7 mouse cellular contexts compared by ENCODE assay signal in the genomic region with DNA sequence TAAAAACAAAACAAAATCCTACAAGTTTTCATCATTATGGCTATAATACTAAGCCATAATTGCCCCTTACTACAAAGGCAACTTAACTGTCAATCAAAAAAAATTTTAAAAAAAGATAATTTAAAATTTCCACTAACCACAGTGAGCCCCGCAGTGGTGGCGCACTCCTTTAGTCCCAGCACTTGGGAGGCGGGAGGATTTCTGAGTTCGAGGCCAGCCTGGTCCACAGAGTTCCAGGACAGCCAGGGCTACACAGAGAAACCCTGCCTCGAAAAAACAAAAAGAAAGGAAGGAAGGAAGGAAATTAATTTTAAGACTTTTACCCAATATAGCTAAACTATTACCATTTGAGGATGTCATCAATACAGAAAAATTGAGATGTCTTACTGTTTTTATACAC. TPM values are rescaled to one million over a fixed set of nuclear protein-coding genes. Genes with fewer than 3 reads are reported as not detected.
A peak's percentile ranks its signal among the peaks of the same experiment; 100 is the strongest.
DNase-seq lines count a peak whose midpoint lies in the region; ATAC-seq lines count a peak whose summit lies in the region.

No protein-coding gene starts in this region.

- DNase-seq in forebrain, embryonic 10.5 days (ENCODE audit: extremely low spot score, low spot score), result no peak
- no peak for DNase-seq in gastrocnemius, postnatal 36 days
- DNase-seq in adrenal gland, postnatal 36 days, result no peak

- H3K36me3 ChIP-seq in megakaryocyte, embryonic 14.5 days (replicated peaks; ENCODE audit: low read length), result peaks cover 36% of the 10 kb centered on the region
- H3K36me3 ChIP-seq in forebrain, embryonic 10.5 days (replicated peaks), result peaks cover 53% of the 10 kb centered on the region
- peaks cover 31% of the 10 kb centered on the region for H3K36me3 ChIP-seq in limb, embryonic 13.5 days
- H3K36me3 ChIP-seq in stomach, embryonic 14.5 days (ENCODE audit: control insufficient read depth, insufficient read depth, low read length), result peaks cover 29% of the 10 kb centered on the region

- intact Hi-C loops in gastrocnemius, postnatal 36 days (cut with DNase I), result no loop called here

- H3K4me1 ChIP-seq in megakaryocyte, embryonic 14.5 days, result peaks cover 53% of the 10 kb centered on the region
- peaks cover 58% of the 10 kb centered on the region for H3K4me1 ChIP-seq in forebrain, embryonic 10.5 days
- H3K4me1 ChIP-seq in limb, embryonic 13.5 days, result peaks cover 28% of the 10 kb centered on the region
- H3K4me1 ChIP-seq in stomach, embryonic 14.5 days (ENCODE audit: control insufficient read depth, insufficient read depth, low read length), result 0 out of 2 replicates have a peak, but pooled peaks cover 3% of the 10 kb centered on the region

- ATAC-seq in megakaryocyte, adult 5-6 weeks (ENCODE audit: poor library complexity, severe bottlenecking), result no peak
- no peak for ATAC-seq in limb, embryonic 13.5 days (ENCODE audit: low FRiP score, low read depth)
- no peak for ATAC-seq in stomach, embryonic 14.5 days (ENCODE audit: insufficient number of reproducible peaks, insufficient read depth, low FRiP score, low read depth)

- H3K27me3 ChIP-seq in megakaryocyte, embryonic 14.5 days (replicated peaks), result no peaks in the 10 kb centered on the region
- H3K27me3 ChIP-seq in forebrain, embryonic 10.5 days (ENCODE audit: poor library complexity, severe bottlenecking), result no peaks in the 10 kb centered on the region
- no peaks in the 10 kb centered on the region for H3K27me3 ChIP-seq in limb, embryonic 13.5 days
- no peaks in the 10 kb centered on the region for H3K27me3 ChIP-seq in stomach, embryonic 14.5 days (ENCODE audit: control insufficient read depth, insufficient read depth, low read length)

- whole genome bisulfite sequencing in forebrain, embryonic 10.5 days, result 20% methylated on average over 5 of the region's 5 CpGs
- 16% methylated on average over 5 of the region's 5 CpGs for WGBS in limb, embryonic 13.5 days
- WGBS in stomach, embryonic 14.5 days, result 15% methylated on average over 5 of the region's 5 CpGs

- peak overlapping the region; percentile 70 for H3K4me2 ChIP-seq in limb, embryonic 13.5 days (replicated peaks)
- H3K4me2 ChIP-seq in stomach, embryonic 14.5 days (replicated peaks; ENCODE audit: low read depth, low read length), result peak overlapping the region; percentile 62

- H3K27ac ChIP-seq in forebrain, embryonic 10.5 days, result peak overlapping the region; percentile 100
- H3K27ac ChIP-seq in limb, embryonic 13.5 days, result no peak overlapping the region
- H3K27ac ChIP-seq in stomach, embryonic 14.5 days (ENCODE audit: low read length), result peak overlapping the region; percentile 93; the same call in 1 of the 2 replicates

- peak overlapping the region; percentile 92 for H3K4me3 ChIP-seq in megakaryocyte, embryonic 14.5 days (replicated peaks)
- H3K4me3 ChIP-seq in forebrain, embryonic 10.5 days, result peak overlapping the region; percentile 99
- H3K4me3 ChIP-seq in limb, embryonic 13.5 days, result peak overlapping the region; percentile 100
- peak overlapping the region; percentile 96 for H3K4me3 ChIP-seq in stomach, embryonic 14.5 days (ENCODE audit: low read depth, low read length)

- peak overlapping the region; percentile 92 for H3K9ac ChIP-seq in limb, embryonic 13.5 days
- peak overlapping the region; percentile 84 for H3K9ac ChIP-seq in stomach, embryonic 14.5 days (replicated peaks; ENCODE audit: low read depth, low read length)

- H3K9me3 ChIP-seq in megakaryocyte, embryonic 14.5 days, result no peaks in the 10 kb centered on the region
- no peaks in the 10 kb centered on the region for H3K9me3 ChIP-seq in forebrain, embryonic 10.5 days
- no peaks in the 10 kb centered on the region for H3K9me3 ChIP-seq in limb, embryonic 13.5 days
- no peaks in the 10 kb centered on the region for H3K9me3 ChIP-seq in stomach, embryonic 14.5 days (ENCODE audit: control insufficient read depth, low read depth, low read length)

RNA-seq across cellular contexts. Expression of a gene that starts 1.4 kb away (rescaled TPM):
- polyA plus RNA-seq in megakaryocyte, embryonic 14.5 days (2012; ENCODE audit: insufficient read depth, low replicate concordance), result 20.9 TPM in 1 of 2 replicates, not detected in the other
- 355 and 377 TPM in 2 replicates for total RNA-seq in megakaryocyte, adult 5-6 weeks (2015)
- total RNA-seq in megakaryocyte, adult 5-6 weeks (2017), result 262 and 286 TPM in 2 replicates
- 799 and 813 TPM in 2 replicates for polyA plus RNA-seq in forebrain, embryonic 10.5 days (2016; fragmentation: Nextera tagmentation; extraction: Ambion mirVana)
- 376 and 389 TPM in 2 replicates for polyA plus RNA-seq in limb, embryonic 13.5 days (2015; fragmentation: Nextera tagmentation; extraction: Ambion mirVana)
- polyA plus RNA-seq in stomach, embryonic 14.5 days (2014; fragmentation: Nextera tagmentation; extraction: Ambion mirVana), result 369 and 383 TPM in 2 replicates
- total RNA-seq in gastrocnemius, postnatal 36 days (2021), result 10 to 100 TPM; 14.4 to 16.7 TPM
- 10 to 100 TPM; 40.8 to 43.6 TPM for total RNA-seq in adrenal gland, postnatal 36 days (2021)

RNA-seq across cellular contexts. Expression of a gene that starts 27.5 kb away (rescaled TPM):
- polyA plus RNA-seq in megakaryocyte, embryonic 14.5 days (2012; ENCODE audit: insufficient read depth, low replicate concordance), result 1.0 and 1.7 TPM in 2 replicates
- total RNA-seq in megakaryocyte, adult 5-6 weeks (2015), result 0.87 and 0.93 TPM in 2 replicates
- 0.15 and 0.41 TPM in 2 replicates for total RNA-seq in megakaryocyte, adult 5-6 weeks (2017)
- polyA plus RNA-seq in forebrain, embryonic 10.5 days (2016; fragmentation: Nextera tagmentation; extraction: Ambion mirVana), result 1.4 and 1.7 TPM in 2 replicates
- 1.9 and 2.3 TPM in 2 replicates for polyA plus RNA-seq in limb, embryonic 13.5 days (2015; fragmentation: Nextera tagmentation; extraction: Ambion mirVana)
- polyA plus RNA-seq in stomach, embryonic 14.5 days (2014; fragmentation: Nextera tagmentation; extraction: Ambion mirVana), result 2.5 and 2.6 TPM in 2 replicates
- 1 to 10 TPM in 1 of 2 experiments, under 1 TPM in 1; 0.64 to 1.3 TPM for total RNA-seq in gastrocnemius, postnatal 36 days (2021)
- 1 to 10 TPM; 2.3 to 4.7 TPM for total RNA-seq in adrenal gland, postnatal 36 days (2021)

Comparison
In these comparisons a context has a peak if more than half of its experiments do, and no peak if none do; other contexts are left out.
1. RNA of a gene that starts 1.4 kb away (polyA plus RNA-seq): 799 to 813 TPM in forebrain, embryonic 10.5 days, 376 to 389 TPM in limb, embryonic 13.5 days and 369 to 383 TPM in stomach, embryonic 14.5 days; 20.9 TPM in megakaryocyte, embryonic 14.5 days; every median in the first group is over 10 times any median in the second.
2. Peak in every context shown above with its lines, with median percentiles within 50 percentile points of each other: H3K4me3 ChIP-seq.